Mouse (Mus musculus) cerebellum, adult 18-20 months (tissue): ENCODE data around the gene Dhps.

Experiments used
- DNase-seq, 2 experiments: peaks; one replicate each; pipeline ENCODE4 v3.0.0; 2021

The Dhps gene

DNA sequence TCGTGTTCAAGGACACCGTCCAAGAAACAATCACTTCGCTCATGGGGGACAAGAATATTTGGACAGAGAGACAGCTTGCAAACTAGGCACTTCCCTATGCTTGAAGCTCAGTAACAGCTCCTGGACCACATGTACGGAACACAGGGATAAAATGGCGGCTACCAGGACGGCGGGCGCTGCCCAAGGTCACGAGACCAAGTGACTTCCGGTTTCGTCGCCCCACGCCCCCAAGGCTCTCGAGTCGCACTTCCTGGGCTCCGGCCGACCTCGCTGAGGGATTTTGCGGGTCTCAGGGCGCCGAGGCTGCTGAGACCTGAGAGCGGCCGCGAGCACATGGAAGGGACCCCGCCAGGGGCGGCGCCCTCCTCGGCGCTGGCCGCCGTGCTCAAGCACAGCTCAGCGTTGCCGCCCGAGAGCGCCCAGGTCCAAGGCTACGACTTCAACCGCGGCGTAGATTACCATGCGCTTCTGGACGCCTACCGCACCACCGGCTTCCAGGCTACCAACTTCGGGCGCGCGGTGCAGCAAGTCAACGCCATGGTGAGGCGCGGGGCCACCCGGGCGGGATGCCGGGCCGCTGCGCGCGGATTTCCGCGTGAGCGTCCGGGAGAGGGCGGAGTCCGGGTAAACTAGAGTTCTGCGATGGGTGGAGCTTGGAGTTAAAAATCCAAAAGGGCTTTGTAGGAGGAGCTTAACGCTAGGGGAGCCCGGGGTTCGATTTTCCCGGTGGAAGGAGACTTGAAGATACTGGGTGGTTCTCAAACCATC, at the start of gene Dhps:
Gene Dhps (plus strand): TSS at position 244 of the 768 bp plus-strand sequence.
- DNase-seq, result peak; percentile 90 to 94

DNA sequence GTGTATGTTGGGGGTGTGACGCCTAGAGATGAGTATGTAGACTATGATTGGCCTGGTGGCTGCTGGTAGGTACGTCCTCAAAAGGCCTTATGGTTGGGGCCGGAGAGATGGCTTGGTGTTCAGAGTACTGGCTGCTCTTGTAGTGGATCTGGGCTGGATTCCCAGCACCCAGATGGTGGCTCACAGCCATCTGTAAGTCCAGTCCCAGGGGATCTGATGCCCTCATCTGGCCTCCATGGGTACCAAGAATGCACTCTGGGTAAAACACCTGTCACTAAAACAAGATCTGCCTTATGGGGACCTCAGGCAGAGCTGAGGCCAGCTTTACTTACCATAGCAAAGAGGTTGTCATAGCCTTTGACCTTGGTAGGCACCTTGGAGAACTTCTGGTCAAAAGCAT, 47.7 kb upstream of the Dhps start:
- no peak for DNase-seq

DNA sequence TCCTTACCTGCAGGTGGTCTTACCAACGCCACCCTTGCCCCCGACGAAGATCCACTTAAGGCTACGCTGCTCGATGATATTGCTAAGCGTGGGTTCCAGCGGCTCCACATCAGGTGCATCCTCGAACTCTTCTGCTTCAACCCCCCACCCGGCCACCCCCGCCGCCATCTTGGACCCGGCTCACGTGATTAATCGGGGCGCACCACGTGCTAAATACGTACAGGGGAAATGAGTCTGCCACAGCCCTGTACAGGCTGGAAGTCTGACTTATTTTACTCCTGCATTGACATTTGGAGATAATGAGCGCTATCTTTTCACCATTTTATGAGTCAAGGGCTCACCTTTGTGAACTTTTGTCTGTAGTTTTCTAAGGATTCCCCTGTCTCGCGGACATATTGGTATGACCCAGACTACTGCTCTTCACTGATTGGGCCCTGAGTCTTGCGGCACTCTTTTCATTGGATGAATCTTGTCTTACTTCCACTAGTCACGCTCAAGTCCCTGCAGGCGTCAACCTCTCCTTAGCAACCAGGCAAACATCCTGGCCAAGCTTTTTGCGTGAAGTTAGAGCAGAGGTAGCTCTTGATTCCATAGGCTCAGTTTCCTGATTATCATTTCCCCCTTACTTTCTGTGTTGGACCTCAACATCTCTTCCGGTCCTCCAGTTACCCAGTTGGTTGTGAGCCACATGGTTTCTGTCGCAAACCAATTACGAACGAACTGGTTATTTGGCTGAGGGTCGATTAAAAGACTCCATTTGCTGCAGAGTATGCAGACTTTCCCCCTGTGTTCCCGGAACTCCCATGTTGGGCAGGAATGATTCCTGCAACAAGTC, 46.2 kb upstream of the Dhps start, which contains the start of gene Asna1:
Gene Asna1 (minus strand): TSS at position 184 of the 835 bp plus-strand sequence.
- peak; percentile 85 for DNase-seq

DNA sequence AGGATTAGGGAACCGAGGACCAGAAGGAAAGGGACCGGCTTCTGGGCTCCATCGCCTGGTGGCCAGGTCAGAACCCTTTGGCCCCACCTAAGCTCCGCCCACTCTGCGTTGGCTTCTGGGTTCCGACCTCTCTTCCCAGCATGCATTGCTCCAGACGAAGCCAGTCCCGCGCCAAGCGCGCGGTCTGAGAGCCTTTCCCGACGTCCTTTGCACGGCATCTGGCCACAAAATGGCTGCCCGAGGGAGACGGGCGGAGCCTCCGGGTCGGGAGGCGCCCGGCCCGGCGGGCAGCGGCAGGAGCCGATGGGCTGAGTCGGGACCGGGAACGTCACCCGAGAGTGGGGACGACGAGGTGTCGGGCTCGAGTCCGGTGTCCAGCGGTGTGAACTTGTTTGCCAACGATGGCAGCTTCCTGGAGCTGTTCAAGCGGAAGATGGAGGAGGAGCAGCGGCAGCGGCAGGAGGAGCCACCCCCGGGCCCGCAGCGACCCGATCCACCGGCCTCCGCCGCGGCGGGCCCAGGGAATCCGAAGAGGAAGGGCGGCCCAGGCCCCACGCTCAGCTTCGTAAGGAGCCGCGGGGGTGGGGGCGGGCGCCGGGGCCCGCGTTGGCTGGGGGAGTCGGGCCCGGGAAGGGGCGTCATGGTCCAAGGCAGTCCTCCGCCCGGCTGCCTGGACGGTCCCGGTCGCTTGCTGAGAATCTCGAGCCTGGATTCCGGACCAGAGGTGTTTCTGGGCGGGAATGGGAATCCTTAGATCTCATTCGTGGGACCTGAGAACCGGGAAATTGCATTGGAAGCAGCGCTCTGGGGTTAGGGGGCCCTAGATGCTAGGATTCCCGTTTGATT, 44.7 kb upstream of the Dhps start, which contains the start of gene Trir:
Gene Trir (plus strand): TSS at position 154 of the 846 bp plus-strand sequence.
- peak; percentile 98 for DNase-seq

DNA sequence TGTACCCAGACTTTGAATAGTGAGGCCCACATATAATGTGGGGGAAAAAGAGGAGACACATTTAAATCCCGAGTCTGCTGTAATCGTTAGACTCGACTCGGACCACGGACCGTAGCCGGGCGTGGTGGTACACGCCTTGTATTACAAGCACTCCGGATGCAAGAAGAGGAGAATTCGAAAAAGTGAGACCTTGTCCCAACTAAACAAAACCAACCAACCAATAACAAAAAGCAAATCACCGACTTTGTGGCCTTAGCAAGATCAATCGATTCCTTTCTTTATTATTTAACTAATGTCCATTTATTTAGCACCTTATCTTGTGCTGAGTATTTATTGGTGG, 44.1 kb upstream of the Dhps start:
- DNase-seq, result no peak

DNA sequence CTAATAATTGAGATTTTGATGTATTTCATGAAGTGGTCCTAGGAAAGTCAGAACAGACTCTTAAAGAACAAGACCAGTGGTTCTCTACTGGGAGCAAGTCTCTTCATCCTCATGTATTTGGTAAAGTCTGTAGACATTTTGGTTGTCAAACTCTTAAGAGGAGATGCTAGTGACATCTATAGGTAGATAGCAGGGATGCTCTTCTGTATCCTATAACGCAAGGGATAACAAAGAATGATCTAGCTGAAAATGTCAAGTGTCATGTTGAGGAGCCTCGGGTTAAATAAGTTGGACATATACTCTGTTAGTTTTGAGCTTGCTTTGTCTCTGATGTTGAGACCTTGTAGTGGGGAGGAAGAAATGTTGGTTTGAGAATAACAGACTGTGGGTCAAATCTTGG, 43.6 kb upstream of the Dhps start:
- DNase-seq, result no peak

DNA sequence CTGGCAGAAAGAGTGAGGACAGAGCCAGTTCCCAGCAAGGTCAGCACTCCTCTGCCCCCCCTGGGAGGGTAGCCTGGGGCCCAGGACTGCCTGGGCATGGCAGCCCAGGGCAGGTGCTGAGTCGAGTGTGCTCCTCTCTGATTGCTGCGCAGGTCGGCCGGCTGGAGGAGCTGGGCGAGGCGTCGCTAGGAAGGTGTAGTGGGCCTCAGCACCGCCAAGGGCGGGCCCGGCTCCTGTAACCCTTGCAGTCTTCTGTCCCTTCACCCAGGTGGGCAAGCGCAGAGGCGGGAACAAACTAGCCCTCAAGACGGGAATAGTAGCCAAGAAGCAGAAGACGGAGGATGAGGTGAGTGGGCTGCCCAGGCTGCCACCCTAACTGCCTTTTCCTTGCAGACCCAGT, 42.3 kb upstream of the Dhps start:
- no peak for DNase-seq

DNA sequence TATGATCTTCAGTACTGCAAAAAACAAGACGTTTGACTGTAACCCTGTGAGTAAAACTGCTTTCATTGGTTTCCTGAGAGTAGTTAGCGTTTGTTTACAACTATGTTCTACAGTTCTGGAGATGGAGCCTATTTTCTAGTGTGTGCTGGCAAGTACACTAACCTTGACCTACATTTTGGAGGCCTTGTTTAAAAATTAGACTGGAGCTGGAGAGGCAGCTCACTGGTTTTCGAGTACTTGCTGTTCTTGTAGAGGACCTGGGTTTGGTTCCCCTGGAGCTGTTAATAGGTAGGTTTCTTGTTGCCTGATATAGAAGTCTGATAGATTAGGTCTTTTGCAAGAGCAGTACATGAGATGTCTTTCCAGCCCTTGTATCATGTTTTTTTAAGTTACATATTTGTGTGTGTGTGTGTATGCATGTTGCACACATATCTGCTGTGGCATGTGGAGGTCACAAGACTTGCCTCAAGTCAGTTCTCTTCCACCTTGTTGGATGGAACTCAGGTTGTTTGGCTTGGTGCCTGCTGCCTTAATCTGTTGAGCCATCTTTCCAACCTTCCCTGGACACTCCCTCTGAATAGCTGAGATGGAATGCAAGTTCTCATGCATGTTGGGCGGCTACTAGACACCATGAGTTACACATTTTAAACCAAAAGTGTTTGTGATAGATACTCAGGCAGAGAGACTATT, 38.8 kb upstream of the Dhps start:
- DNase-seq, result no peak

DNA sequence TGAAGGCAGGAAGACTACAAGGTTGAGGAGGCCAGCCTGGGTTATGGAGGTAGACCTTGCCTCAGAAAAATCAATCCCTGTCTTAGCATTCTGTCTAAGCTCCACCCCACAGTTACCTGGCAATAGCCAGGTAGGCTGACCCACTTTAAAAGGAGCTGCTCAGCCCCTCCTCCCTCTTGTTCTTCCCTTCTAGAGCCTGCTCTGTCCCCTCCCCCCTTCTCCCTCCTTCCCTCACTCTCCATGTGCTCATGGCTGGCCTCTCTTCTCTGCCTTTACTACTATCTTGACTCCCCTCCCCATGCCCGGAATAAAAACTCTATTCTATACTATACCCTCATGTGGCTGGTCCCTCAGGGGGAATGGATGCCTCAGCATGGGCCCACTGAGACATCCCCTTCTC, 37.7 kb upstream of the Dhps start:
- no peak for DNase-seq

DNA sequence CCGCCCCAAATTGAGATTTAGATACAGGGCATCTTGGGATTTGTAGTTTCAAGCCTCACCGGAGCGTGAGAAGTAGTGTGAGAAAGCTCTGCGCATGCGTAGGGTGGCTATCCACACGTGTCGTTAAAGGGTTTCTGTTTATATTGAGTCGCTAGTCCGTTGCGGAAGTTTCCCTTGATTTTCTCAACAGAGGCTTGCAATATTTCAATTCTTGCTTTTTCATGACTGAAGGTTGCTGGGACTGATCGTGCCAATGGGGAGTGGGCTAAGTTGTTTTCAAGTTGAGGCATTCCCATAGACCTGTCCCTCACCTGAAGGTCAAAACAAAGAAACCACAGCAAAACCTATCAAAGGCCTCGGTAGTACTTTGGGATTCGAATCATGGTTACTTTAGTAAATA, 36.8 kb upstream of the Dhps start:
- DNase-seq, result peak; percentile 68 to 69

DNA sequence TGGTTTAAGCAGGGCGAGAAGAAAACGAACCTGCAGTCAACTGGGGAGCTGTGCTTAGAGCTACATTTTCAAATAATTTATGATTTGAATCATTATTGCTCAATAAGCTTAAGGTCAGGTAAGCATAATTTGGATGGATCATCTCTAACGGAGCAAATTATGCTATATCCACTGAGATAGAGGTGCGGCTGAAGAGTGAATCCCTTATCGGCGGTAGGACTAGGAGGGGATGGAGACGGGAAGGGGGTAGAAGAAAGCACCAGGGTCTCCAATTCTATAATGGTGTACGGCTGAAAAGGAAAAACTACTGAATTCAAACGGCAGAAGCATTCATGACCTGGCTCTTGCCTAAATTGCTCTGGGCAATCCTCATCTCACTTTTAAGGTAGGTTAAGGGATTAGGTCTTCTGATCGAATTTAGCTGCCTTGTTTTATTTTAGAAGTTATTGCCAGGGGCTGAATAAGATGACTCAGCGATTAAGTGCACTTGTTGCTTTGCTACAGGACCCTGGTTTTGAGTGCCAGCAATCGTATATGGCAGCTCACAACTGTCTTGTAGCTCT, 36.3 kb upstream of the Dhps start:
- DNase-seq, result no peak

DNA sequence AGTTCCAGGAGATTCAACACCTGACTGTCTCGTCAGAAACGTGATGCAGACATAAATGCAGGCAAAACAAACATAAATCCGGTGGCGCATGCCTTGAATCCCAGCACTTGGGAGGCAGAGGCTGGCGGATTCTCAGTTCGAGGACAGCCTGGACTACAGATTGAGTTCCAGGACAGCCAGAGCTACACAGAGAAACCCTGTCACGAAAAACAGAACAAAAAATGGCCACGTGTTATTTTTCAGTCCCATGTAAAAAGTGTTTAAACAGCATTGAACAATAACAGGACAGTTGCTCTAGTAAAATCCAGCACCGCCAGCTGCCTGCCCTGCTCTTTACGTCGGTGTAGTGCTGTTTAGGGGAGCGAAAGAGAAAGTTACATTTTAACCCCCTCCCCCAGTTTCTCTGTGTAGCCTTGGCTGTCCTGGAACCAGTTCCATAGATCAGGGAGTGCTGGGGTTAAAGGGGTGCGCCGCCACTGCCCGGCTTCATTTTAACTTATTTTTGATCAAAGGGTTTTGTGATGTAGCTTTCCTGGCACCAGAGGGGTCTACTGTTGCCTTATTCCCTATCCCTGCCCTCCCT, 35.7 kb upstream of the Dhps start:
- DNase-seq, result peak in 1 of 2 experiments; percentile 27

DNA sequence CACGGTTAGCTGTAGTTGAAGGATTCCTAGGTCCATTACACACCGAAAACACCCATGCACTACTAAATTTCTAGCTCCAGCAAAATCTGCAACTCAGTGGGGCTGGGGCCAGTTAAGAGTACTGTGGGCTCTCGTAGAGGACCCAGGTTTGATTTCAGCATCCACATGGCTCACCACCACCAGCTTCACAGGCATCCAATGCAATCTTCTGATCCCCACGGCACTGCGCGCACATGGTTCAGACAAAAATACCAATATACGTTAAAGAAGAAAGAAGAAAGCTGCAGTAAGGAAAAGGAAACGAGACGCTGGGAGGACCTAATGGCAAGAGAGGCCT, 35.2 kb upstream of the Dhps start:
- DNase-seq, result no peak

DNA sequence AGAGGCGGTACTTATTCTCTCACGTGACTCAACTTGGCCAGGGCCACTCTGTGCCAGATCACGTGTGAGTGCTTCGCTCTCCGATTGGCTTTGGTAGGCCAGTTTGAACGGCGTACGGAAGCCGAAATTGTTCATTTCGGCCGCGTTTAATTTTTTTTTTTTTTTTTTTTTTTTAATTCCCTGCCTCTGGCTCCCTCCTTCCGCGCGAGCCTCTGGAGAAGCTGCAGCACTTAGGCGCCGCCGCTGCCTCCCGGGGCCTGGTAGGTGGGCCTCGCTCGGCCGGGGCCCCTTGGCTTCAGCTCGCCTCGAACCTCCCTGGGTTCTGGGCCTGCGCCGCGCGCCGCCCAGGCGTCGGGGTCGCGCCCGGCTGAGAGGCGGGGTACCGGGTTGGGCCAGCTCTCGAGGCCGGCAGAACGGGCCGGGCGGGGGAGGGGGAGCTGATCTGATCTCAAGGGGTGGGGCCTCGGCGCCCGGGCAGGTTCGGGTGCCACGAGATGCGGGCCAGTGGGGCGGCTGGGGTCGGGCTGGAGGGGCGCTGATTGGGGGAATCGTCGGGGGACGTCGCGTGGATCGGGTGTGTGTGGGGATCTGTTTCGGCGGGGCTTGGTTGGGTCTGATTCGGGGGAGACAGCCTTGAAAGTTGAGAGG, 34.7 kb upstream of the Dhps start, which contains the start of gene Tnpo2:
Gene Tnpo2 (plus strand): TSS at position 198 of the 648 bp plus-strand sequence.
- DNase-seq, result peak; percentile 90 to 93

DNA sequence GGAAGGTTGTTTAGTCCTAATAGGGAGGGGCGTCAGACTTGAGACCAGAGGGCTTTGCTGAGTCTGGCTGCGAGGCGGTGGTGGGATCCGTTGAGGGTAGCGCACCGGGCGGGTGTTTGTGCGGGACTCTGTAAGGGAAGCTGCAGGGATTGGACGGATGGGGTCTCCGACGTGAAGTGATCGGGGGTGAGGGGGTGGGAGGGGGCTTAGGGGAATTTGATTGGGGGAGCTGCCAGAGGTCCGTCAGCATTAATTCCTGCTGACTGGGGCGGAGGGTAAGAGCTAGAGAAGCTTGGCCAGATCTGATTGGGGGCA, 34.2 kb upstream of the Dhps start:
- no peak for DNase-seq

DNA sequence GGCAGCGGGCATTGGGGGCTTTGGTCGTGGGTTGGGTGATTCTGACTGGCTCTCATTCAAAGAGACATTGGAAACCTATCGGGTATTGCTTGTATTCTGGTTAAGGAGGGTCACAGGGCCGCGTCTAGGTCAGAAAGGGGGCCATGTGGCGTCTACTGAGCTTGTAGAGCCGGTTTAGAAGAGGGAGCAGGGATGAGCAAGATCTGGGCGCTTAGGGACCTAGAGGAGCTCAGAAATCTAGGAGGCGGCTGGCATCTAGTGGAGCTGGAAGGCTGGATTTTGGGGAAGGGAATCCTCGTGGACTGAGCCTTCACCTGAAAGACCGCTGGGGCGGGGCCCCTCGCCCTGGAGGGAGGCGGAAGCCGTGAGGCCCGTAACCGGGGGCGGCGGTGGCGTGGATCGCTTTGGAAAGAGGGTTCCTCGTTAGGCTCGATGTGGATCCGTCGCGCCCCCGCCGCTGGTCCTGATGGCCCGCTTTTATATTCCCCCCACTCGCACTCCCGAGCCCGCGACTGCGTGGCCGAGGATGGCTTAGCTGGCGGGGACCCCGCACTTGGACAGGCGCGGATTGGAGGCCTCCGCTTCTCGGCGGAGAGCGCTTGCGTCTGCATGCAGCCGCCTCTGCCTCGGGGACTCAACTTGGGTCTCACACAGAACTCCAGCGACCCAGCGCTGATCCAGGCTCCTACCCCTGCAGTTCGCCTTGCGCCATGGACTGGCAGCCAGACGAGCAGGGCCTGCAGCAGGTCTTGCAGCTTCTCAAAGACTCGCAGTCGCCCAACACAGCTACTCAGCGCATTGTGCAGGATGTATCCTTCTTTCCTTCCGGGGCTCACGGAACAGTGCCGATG, 33.7 kb upstream of the Dhps start:
- peak; percentile 41 to 52 for DNase-seq

DNA sequence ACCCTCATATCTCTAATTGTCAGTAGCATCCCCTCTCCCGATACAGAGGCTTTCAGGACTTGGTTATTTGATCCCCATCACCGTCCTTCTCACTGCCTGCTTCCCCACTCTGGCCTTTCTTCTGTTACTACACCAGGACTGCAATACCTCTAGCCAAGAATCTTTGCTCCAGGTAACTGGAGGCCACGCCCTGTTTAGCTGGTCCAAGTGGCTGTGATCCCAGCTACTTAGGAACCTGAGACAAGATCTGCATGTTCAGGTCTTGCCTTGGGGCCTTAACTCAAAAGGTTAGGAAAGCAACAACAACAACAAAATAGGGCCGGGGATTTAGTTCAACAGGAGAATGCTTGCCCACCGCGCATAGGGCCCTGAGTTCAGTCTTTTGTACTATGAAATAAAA, 27.9 kb upstream of the Dhps start:
- DNase-seq, result no peak

DNA sequence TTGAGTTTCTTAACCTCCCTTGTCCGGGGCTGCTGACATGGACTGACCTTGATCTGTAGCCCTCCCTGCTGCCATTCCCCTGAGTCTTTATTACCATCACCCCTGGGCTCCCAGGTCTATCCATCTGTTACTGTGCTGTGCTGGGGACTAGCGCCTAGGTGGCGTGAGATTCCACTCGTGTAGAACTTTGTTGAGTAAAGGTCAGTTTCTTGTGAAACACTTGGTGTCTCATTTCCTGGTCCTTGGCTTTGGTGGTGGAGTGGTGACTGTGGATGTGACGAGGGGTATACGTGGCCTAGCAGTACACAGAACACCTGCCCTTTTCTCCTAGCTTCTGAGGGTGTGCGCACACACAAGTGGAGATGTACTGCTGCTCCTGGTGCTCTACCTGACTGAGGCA, 14.2 kb upstream of the Dhps start:
- no peak for DNase-seq

DNA sequence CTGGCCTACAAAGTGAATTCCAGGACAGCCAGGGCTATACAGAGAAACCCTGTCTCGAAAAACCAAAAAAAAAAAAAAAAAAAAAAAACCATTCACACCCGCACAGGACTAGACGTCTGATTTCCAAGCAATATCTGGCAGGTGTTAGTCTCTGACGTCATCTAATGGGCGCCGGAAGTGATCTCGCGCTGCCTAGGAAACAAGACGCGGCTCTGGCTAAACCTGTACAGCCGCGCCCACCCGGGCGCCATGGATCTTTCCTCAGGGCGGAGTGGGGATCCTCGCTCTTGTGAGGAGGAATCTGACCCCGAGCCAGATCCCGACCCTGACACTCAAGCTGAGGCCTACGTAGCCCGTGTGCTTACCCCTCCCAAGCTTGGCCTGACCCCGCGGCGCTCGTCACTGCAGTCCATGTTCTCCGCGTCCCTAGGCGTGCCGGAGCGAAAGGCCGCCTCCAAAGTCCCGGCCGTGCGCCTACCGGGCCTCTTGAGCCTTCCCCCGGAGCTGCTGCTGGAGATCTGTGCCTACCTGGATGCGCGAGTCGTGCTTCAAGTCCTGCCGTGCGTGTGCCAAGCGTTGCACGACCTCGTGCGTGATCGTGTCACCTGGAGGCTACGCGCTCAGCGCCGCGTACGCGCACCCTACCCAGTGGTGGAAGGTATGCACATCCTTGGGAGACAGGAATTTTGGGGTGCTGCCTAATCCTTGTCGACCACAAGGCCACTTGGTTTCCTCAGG, 11.5 kb upstream of the Dhps start, which contains the start of gene Fbxw9:
Gene Fbxw9 (plus strand): TSS at position 177 of the 738 bp plus-strand sequence.
- DNase-seq, result peak; percentile 89 to 90

DNA sequence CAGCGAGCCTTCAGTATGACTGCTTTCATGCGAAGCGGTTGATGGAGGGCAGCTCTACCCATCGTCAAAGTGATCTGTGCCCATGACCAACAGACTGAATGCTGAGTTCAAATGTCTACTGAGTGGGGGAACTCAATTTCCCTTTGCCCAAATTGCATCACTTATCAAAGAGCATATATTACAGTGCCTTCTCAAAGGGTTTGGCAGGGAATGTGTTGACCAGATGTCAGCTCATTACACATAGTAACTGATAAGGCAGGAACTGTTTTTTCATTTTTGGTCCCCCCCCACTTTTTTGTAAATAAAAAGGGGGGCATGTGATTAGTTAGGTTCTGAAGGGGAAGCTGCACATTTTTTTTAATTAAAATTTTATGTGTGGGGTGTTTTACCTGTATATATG, 9.0 kb upstream of the Dhps start:
- DNase-seq, result no peak
